22 mouse cellular contexts compared by ENCODE assay signal in genomic region chr16:88631474-88631873, GRCm38 (mm10). TPM values are rescaled to one million over a fixed set of nuclear protein-coding genes. Genes with fewer than 3 reads are reported as not detected.
DNase-seq lines count a peak whose midpoint lies in the region; ATAC-seq and TF ChIP-seq lines count a peak whose summit lies in the region.
"Had no signal": no experiment of that assay in that cellular context is flagged by ENCODE, and none has a peak within 500 bp of the region (broad histone marks: within the 10 kb centered on the region; RNA-seq: fewer than 3 reads in every experiment).

No protein-coding gene starts in this region.

- no peaks in the 10 kb centered on the region for H3K4me1 ChIP-seq in lung, postnatal 0 days (ENCODE audit: insufficient read depth, low read depth, low read length)
- H3K4me1 ChIP-seq: embryonic facial prominence, embryonic 15.5 days; forebrain, embryonic 12.5 days; limb, embryonic 12.5 days; midbrain, embryonic 15.5 days had no signal

- peak; percentile 7 for DNase-seq in lung, postnatal 0 days (ENCODE audit: low spot score)
- no peak for DNase-seq in lung, postnatal 14 days
- peak; percentile 93 for DNase-seq in kidney, adult 9 months
- peak; percentile 2 to 9 for DNase-seq in kidney, postnatal 4 days
- DNase-seq in spleen, postnatal 10 days (ENCODE audit: low spot score in 2 of 2): no peak
- DNase-seq in right cerebral cortex, adult 18-20 months: no peak
- no peak for DNase-seq in adrenal gland, postnatal 25 days
- DNase-seq: adrenal gland, postnatal 10 days; cerebellum, adult 9-10 months; gastrocnemius, postnatal 36 days; lung, adult 18-20 months had no signal

- 30% methylated on average over 4 of the region's 4 CpGs for WGBS in lung, postnatal 0 days

- H3K27me3 ChIP-seq in lung, postnatal 0 days (replicated peaks; ENCODE audit: insufficient read depth, low read length): no peaks in the 10 kb centered on the region
- H3K27me3 ChIP-seq: embryonic facial prominence, embryonic 15.5 days; forebrain, embryonic 12.5 days; heart, embryonic 13.5 days; limb, embryonic 12.5 days; midbrain, embryonic 15.5 days had no signal

- H3K4me3 ChIP-seq in lung, postnatal 0 days (ENCODE audit: low read depth, low read length): no peak overlapping the region
- H3K4me3 ChIP-seq: embryonic facial prominence, embryonic 15.5 days; forebrain, embryonic 12.5 days; heart, embryonic 13.5 days; limb, embryonic 12.5 days; midbrain, embryonic 15.5 days had no signal

- H3K9me3 ChIP-seq in lung, postnatal 0 days (ENCODE audit: low read length): no peaks in the 10 kb centered on the region
- H3K9me3 ChIP-seq: embryonic facial prominence, embryonic 15.5 days; forebrain, embryonic 12.5 days; heart, embryonic 13.5 days; limb, embryonic 12.5 days; midbrain, embryonic 15.5 days had no signal

- H3K36me3 ChIP-seq in lung, postnatal 0 days (ENCODE audit: insufficient read depth, low read length): no peaks in the 10 kb centered on the region
- H3K36me3 ChIP-seq: embryonic facial prominence, embryonic 15.5 days; forebrain, embryonic 12.5 days; heart, embryonic 13.5 days; limb, embryonic 12.5 days; midbrain, embryonic 15.5 days had no signal

- no peak overlapping the region for H3K27ac ChIP-seq in lung, postnatal 0 days (ENCODE audit: low read length)
- H3K27ac ChIP-seq: embryonic facial prominence, embryonic 15.5 days; forebrain, embryonic 12.5 days; heart, embryonic 13.5 days; limb, embryonic 12.5 days; midbrain, embryonic 15.5 days had no signal

- no peak for TF ChIP-seq CTCF in lung, postnatal 0 days (IDR thresholded peaks at IDR 0.05)

- no peak overlapping the region for H3K9ac ChIP-seq in lung, postnatal 0 days (replicated peaks; ENCODE audit: low read depth)
- H3K9ac ChIP-seq: embryonic facial prominence, embryonic 15.5 days; forebrain, embryonic 12.5 days; heart, embryonic 13.5 days; limb, embryonic 12.5 days; midbrain, embryonic 15.5 days had no signal

- no peak for ATAC-seq in lung, postnatal 0 days
- ATAC-seq: midbrain, embryonic 15.5 days had no signal

- H3K4me2 ChIP-seq in lung, postnatal 0 days (replicated peaks; ENCODE audit: low read depth, low read length): no peak overlapping the region
- H3K4me2 ChIP-seq: embryonic facial prominence, embryonic 15.5 days; forebrain, embryonic 12.5 days; heart, embryonic 13.5 days; limb, embryonic 12.5 days; midbrain, embryonic 15.5 days had no signal

- no peak for TF ChIP-seq EP300 in lung, postnatal 0 days (IDR thresholded peaks at IDR 0.05)

RNA-seq across cellular contexts. Expression of gene 2310079G19Rik, which starts 4.0 kb away (rescaled TPM):
- not detected in 2 replicates for polyA plus RNA-seq in lung, postnatal 0 days (2015; fragmentation: Nextera tagmentation; extraction: Ambion mirVana)
- total RNA-seq in adrenal gland, postnatal 25 days (2021): not detected in 2 replicates
- total RNA-seq: adrenal gland, postnatal 10 days; hematopoietic stem cell, adult 5-6 weeks; layer of hippocampus, adult 8-10 months; left cerebral cortex, adult 8-10 months; megakaryocyte progenitor cell, adult 5-6 weeks had no signal
- polyA plus RNA-seq: embryonic facial prominence, embryonic 15.5 days; forebrain, embryonic 12.5 days; heart, embryonic 13.5 days; limb, embryonic 12.5 days; midbrain, embryonic 15.5 days; spleen, adult 2 months; thymus, postnatal 0 days had no signal

RNA-seq across cellular contexts. Expression of gene Krtap26-1, which starts 16.1 kb away (rescaled TPM):
- polyA plus RNA-seq in lung, postnatal 0 days (2015; fragmentation: Nextera tagmentation; extraction: Ambion mirVana): not detected in 2 replicates
- not detected in 2 replicates for total RNA-seq in adrenal gland, postnatal 25 days (2021)
- total RNA-seq: adrenal gland, postnatal 10 days; gastrocnemius, postnatal 36 days; hematopoietic stem cell, adult 5-6 weeks; layer of hippocampus, adult 8-10 months; left cerebral cortex, adult 8-10 months; megakaryocyte progenitor cell, adult 5-6 weeks had no signal
- polyA plus RNA-seq: forebrain, embryonic 12.5 days; heart, embryonic 13.5 days; limb, embryonic 12.5 days; midbrain, embryonic 15.5 days; spleen, adult 2 months; thymus, postnatal 0 days had no signal

RNA-seq across cellular contexts. Expression of gene Krtap24-1, which starts 19.4 kb away (rescaled TPM):
- polyA plus RNA-seq in lung, postnatal 0 days (2015; fragmentation: Nextera tagmentation; extraction: Ambion mirVana): not detected in 2 replicates
- total RNA-seq in adrenal gland, postnatal 25 days (2021): not detected in 2 replicates
- total RNA-seq: adrenal gland, postnatal 10 days; gastrocnemius, postnatal 36 days; hematopoietic stem cell, adult 5-6 weeks; layer of hippocampus, adult 8-10 months; left cerebral cortex, adult 8-10 months; megakaryocyte progenitor cell, adult 5-6 weeks had no signal
- polyA plus RNA-seq: forebrain, embryonic 12.5 days; heart, embryonic 13.5 days; limb, embryonic 12.5 days; midbrain, embryonic 15.5 days; spleen, adult 2 months; thymus, postnatal 0 days had no signal

RNA-seq across cellular contexts. Expression of gene Krtap27-1, which starts 40.0 kb away (rescaled TPM):
- not detected in 2 replicates for polyA plus RNA-seq in lung, postnatal 0 days (2015; fragmentation: Nextera tagmentation; extraction: Ambion mirVana)
- total RNA-seq in adrenal gland, postnatal 25 days (2021): not detected in 2 replicates
- total RNA-seq: adrenal gland, postnatal 10 days; gastrocnemius, postnatal 36 days; hematopoietic stem cell, adult 5-6 weeks; layer of hippocampus, adult 8-10 months; left cerebral cortex, adult 8-10 months; megakaryocyte progenitor cell, adult 5-6 weeks had no signal
- polyA plus RNA-seq: embryonic facial prominence, embryonic 15.5 days; forebrain, embryonic 12.5 days; heart, embryonic 13.5 days; limb, embryonic 12.5 days; midbrain, embryonic 15.5 days; spleen, adult 2 months; thymus, postnatal 0 days had no signal

Comparison
In these comparisons a context has a peak if more than half of its experiments do, and no peak if none do; other contexts are left out.
1. DNase-seq: peak in lung, postnatal 0 days (single experiment), kidney, adult 9 months (single experiment) and kidney, postnatal 4 days (2 of 2); none in lung, postnatal 14 days (single experiment), spleen, postnatal 10 days (0 of 2), right cerebral cortex, adult 18-20 months (single experiment) and adrenal gland, postnatal 25 days (single experiment).